Mouse (Mus musculus) hindlimb bud, embryonic 11.5 days (tissue): ENCODE measurements at regions not wholly inside any gene's neighbourhood (a gene's known extent, or its start where the extent isn't known, plus 50 kb on each side); places are given as distances from the start of the nearest gene placed in this dataset.
A peak's percentile ranks its signal among the peaks of the same experiment; 100 is the strongest.
"Not testable (repeated sequence)": the region's sequence is repeated elsewhere in the genome, so short reads cannot be mapped to it uniquely, and the experiment has no call there.

Experiments
- DNase-seq: peaks from one replicate; pipeline ENCODE4 v3.0.0-alpha.2; 2012; ENCODE audit warnings: low read depth, low spot score; ENCODE audit errors: extremely low spot score

GRCm38 (mm10) chr11:20390622-20391021 is 58.1 kb upstream of the Slc1a4 start:
- DNase-seq, result no peak

GRCm38 (mm10) chr11:20393302-20393701 is 60.8 kb upstream of the Slc1a4 start:
- not testable (repeated sequence) for DNase-seq

- not testable (repeated sequence) for DNase-seq
Observed at GRCm38 (mm10) chr11:20393807-20394206, 61.3 kb upstream of the Slc1a4 start.

- no peak for DNase-seq
Observed at GRCm38 (mm10) chr11:20395848-20396203, 63.3 kb upstream of the Slc1a4 start.

GRCm38 (mm10) chr11:20396204-20396848 is 63.8 kb upstream of the Slc1a4 start:
- DNase-seq, result no peak

GRCm38 (mm10) chr11:20396884-20397283 is 64.4 kb upstream of the Slc1a4 start:
- DNase-seq, result no peak

GRCm38 (mm10) chr11:20400302-20401234 is 68.1 kb upstream of the Slc1a4 start:
- DNase-seq, result peak; percentile 76

- no peak for DNase-seq
Observed at GRCm38 (mm10) chr11:20403456-20403855, 70.9 kb upstream of the Slc1a4 start.

GRCm38 (mm10) chr11:20404476-20404875 is 72.0 kb upstream of the Slc1a4 start:
- no peak for DNase-seq

GRCm38 (mm10) chr11:20418141-20418540 is 85.6 kb upstream of the Slc1a4 start:
- no peak for DNase-seq

GRCm38 (mm10) chr11:20420876-20421275 is 88.4 kb upstream of the Slc1a4 start:
- DNase-seq, result no peak

- no peak for DNase-seq
Observed at GRCm38 (mm10) chr11:20436057-20436456, 103.5 kb upstream of the Slc1a4 start.

GRCm38 (mm10) chr11:20442476-20442875 is 100.6 kb upstream of the Sertad2 start:
- no peak for DNase-seq

- no peak for DNase-seq
Observed at GRCm38 (mm10) chr11:20445061-20445902, 97.8 kb upstream of the Sertad2 start.

GRCm38 (mm10) chr11:20445903-20446264 is 97.2 kb upstream of the Sertad2 start:
- DNase-seq, result no peak

- no peak for DNase-seq
Observed at GRCm38 (mm10) chr11:20452901-20453300, 90.2 kb upstream of the Sertad2 start.

- no peak for DNase-seq
Observed at GRCm38 (mm10) chr11:20453786-20454185, 89.3 kb upstream of the Sertad2 start.

- DNase-seq, result peak; percentile 54
Observed at GRCm38 (mm10) chr11:20455085-20455864, 87.8 kb upstream of the Sertad2 start.

GRCm38 (mm10) chr11:20455865-20456648 is 87.0 kb upstream of the Sertad2 start:
- no peak for DNase-seq

- no peak for DNase-seq
Observed at GRCm38 (mm10) chr11:20459140-20459539, 83.9 kb upstream of the Sertad2 start.
